Mouse (Mus musculus) liver, postnatal 0 days (tissue): ENCODE results near the gene Trabd2b. TPM values are rescaled to one million over a fixed set of nuclear protein-coding genes. Genes with fewer than 3 reads are reported as not detected.
A peak's percentile ranks its signal among the peaks of the same experiment; 100 is the strongest.

ENCODE experiments used
- ATAC-seq: fragments of 200-750 bp; cut with Nextera tagmentation; 2 replicates; pipeline ENCODE4 v1.8.0; 2017; ENCODE audit warnings: mild to moderate bottlenecking, moderate library complexity
- DNase-seq: peaks from one replicate; pipeline ENCODE4 v3.0.0-alpha.2; 2016
- H3K27ac ChIP-seq: fragments of 300-500 bp; sonication (generic); 2 replicates; pipeline ENCODE4 v1.5.1; 2014; ENCODE audit warnings: antibody characterized with exemption, moderate library complexity, mild to moderate bottlenecking, low read depth
- H3K27me3 ChIP-seq: fragments of 300-500 bp; sonication (generic); 2 replicates; pipeline ENCODE4 v1.6.1; 2014; ENCODE audit warnings: low read length, control low read depth, mixed read lengths; ENCODE audit not compliant: insufficient read depth
- H3K36me3 ChIP-seq: fragments of 300-500 bp; sonication (generic); replicated peaks from 2 replicates; pipeline ENCODE4 v1.6.1; 2014; ENCODE audit warnings: mild to moderate bottlenecking, control low read depth, low read length, moderate library complexity, mixed read lengths; ENCODE audit not compliant: insufficient read depth
- H3K4me1 ChIP-seq: fragments of 300-500 bp; sonication (generic); 2 replicates; pipeline ENCODE4 v1.6.1; 2014; ENCODE audit warnings: antibody characterized with exemption, mild to moderate bottlenecking, control low read depth; ENCODE audit not compliant: insufficient read depth
- H3K4me2 ChIP-seq: fragments of 300-500 bp; sonication (generic); 2 replicates; pipeline ENCODE4 v1.6.1; 2014; ENCODE audit warnings: low read depth, mild to moderate bottlenecking, low read length, moderate library complexity, mixed read lengths
- H3K4me3 ChIP-seq: fragments of 300-500 bp; sonication (generic); 2 replicates; pipeline ENCODE4 v1.5.1; 2014; ENCODE audit warnings: low read depth, low read length
- H3K9ac ChIP-seq: fragments of 300-500 bp; sonication (generic); replicated peaks from 2 replicates; pipeline ENCODE4 v1.6.1; 2014; ENCODE audit warnings: mild to moderate bottlenecking, moderate library complexity
- H3K9me3 ChIP-seq: fragments of 300-500 bp; sonication (generic); 2 replicates; pipeline ENCODE4 v1.6.1; 2016; ENCODE audit warnings: mild to moderate bottlenecking, control low read depth, low read length, mixed read lengths
- CTCF ChIP-seq: sonication (generic); IDR thresholded peaks from 2 replicates; pipeline ENCODE4 v1.5.1; 2016; ENCODE audit warnings: antibody characterized with exemption, low read depth
- EP300 ChIP-seq: IDR thresholded peaks from 2 replicates; pipeline ENCODE4 v1.6.1; 2016; ENCODE audit warnings: antibody characterized with exemption, low read depth, mild to moderate bottlenecking
- WGBS: fragments of 180-500 bp; shearing (Covaris S2); extraction: QIAGEN DNeasy Blood & Tissue Kit; methylation state at CpG from one replicate; pipeline ENCODE4 v1.1.7; 2014; ENCODE audit not compliant: insufficient replicate concordance; 5-methylcytosine and 5-hydroxymethylcytosine counted together
- polyA plus RNA-seq: library from polyadenylated mRNA; unstranded; fragments of >200 nt; fragmentation: Nextera tagmentation; extraction: Ambion mirVana; gene quantifications from 2 replicates; pipeline ENCODE4 v1.2.1, GENCODE M21; 2015

Gene Trabd2b
- polyA plus RNA-seq, 1 experiment from 2014 or later = 0.06 TPM

GRCm38 (mm10) chr4:114405682-114406354 lies 706 bp upstream of the Trabd2b start:
- Histone ChIP-seq H3K36me3 (no peaks in the 10 kb centered on the region), H3K27me3 (peaks cover 42% of the 10 kb centered on the region), H3K9ac (no peak overlapping the region; the same call in 1 of the 2 replicates), H3K9me3 (no peaks in the 10 kb centered on the region), H3K27ac (no peak overlapping the region), H3K4me2 (peak overlapping the region; percentile 74), H3K4me3 (peak overlapping the region; percentile 53), H3K4me1 (peaks cover 4% of the 10 kb centered on the region; the same call in 1 of the 2 replicates)
- peak; percentile 91 for TF ChIP-seq CTCF
- no peak for TF ChIP-seq EP300
- DNase-seq (peak; percentile 78), ATAC-seq (peak; percentile 76)
- 2% methylated on average over 11 of the region's 74 CpGs for WGBS

GRCm38 (mm10) chr4:114407516-114407915 lies 992 bp downstream of the Trabd2b start:
- no peak for TF ChIP-seq EP300
- TF ChIP-seq CTCF = no peak
- Histone ChIP-seq H3K27me3 (peaks cover 44% of the 10 kb centered on the region), H3K4me3 (no peak overlapping the region), H3K9ac (no peak overlapping the region), H3K36me3 (no peaks in the 10 kb centered on the region), H3K4me1 (peaks cover 4% of the 10 kb centered on the region; the same call in 1 of the 2 replicates), H3K4me2 (no peak overlapping the region), H3K27ac (no peak overlapping the region), H3K9me3 (no peaks in the 10 kb centered on the region)
- WGBS = 50% methylated on average over 3 of the region's 3 CpGs
- DNase-seq (no peak), ATAC-seq (no peak)

- TF ChIP-seq EP300 (no peak), CTCF (no peak)
- Histone ChIP-seq H3K4me2 (no peak overlapping the region), H3K36me3 (no peaks in the 10 kb centered on the region), H3K27me3 (peaks cover 44% of the 10 kb centered on the region), H3K4me3 (no peak overlapping the region), H3K9me3 (no peaks in the 10 kb centered on the region), H3K4me1 (peaks cover 4% of the 10 kb centered on the region; the same call in 1 of the 2 replicates), H3K9ac (no peak overlapping the region), H3K27ac (no peak overlapping the region)
- DNase-seq (no peak), ATAC-seq (no peak)
- WGBS = 27% methylated on average over 2 of the region's 2 CpGs
These were observed 1.8 kb downstream of the Trabd2b start for GRCm38 (mm10) chr4:114408298-114408697.

- Histone ChIP-seq H3K9me3 (no peaks in the 10 kb centered on the region), H3K4me1 (peaks cover 4% of the 10 kb centered on the region; the same call in 1 of the 2 replicates), H3K27me3 (peaks cover 41% of the 10 kb centered on the region), H3K4me2 (no peak overlapping the region), H3K9ac (no peak overlapping the region), H3K36me3 (no peaks in the 10 kb centered on the region), H3K4me3 (no peak overlapping the region), H3K27ac (no peak overlapping the region)
- 76% methylated on average over 18 of the region's 18 CpGs for WGBS
- TF ChIP-seq EP300 = no peak
- TF ChIP-seq CTCF = no peak
- no peak for DNase-seq
- no peak for ATAC-seq
These were observed 2.5 kb downstream of the Trabd2b start for GRCm38 (mm10) chr4:114408890-114409480.

- ATAC-seq = no peak
- Histone ChIP-seq H3K4me3 (no peak overlapping the region), H3K9me3 (no peaks in the 10 kb centered on the region), H3K27me3 (peaks cover 41% of the 10 kb centered on the region), H3K9ac (no peak overlapping the region), H3K4me2 (no peak overlapping the region), H3K4me1 (peaks cover 4% of the 10 kb centered on the region; the same call in 1 of the 2 replicates), H3K36me3 (no peaks in the 10 kb centered on the region), H3K27ac (no peak overlapping the region)
- no peak for DNase-seq
- TF ChIP-seq EP300 = no peak
- TF ChIP-seq CTCF = no peak
These were observed 3.0 kb downstream of the Trabd2b start for GRCm38 (mm10) chr4:114409511-114409910.

GRCm38 (mm10) chr4:114410026-114410425 lies 3.5 kb downstream of the Trabd2b start:
- WGBS = 67% methylated on average over 3 of the region's 3 CpGs
- H3K27me3 ChIP-seq = peaks cover 41% of the 10 kb centered on the region

More at GRCm38 (mm10) chr4:114410026-114410425, 3.5 kb downstream of the Trabd2b start:
- Histone ChIP-seq H3K4me2 (no peak overlapping the region), H3K9me3 (no peaks in the 10 kb centered on the region), H3K9ac (no peak overlapping the region), H3K4me1 (peaks cover 4% of the 10 kb centered on the region; the same call in 1 of the 2 replicates), H3K36me3 (no peaks in the 10 kb centered on the region), H3K4me3 (no peak overlapping the region), H3K27ac (no peak overlapping the region)
- ATAC-seq (no peak), DNase-seq (no peak)
- TF ChIP-seq EP300 = no peak
- no peak for TF ChIP-seq CTCF
